Mouse (Mus musculus): Measurements from ENCODE around the gene March9. TPM values are rescaled to one million over a fixed set of nuclear protein-coding genes. Genes with fewer than 3 reads are reported as not detected.

March9 gene
- total and polyA plus RNA-seq, 3 experiments: 2.1 to 5.2 TPM; not detected in 1

DNA sequence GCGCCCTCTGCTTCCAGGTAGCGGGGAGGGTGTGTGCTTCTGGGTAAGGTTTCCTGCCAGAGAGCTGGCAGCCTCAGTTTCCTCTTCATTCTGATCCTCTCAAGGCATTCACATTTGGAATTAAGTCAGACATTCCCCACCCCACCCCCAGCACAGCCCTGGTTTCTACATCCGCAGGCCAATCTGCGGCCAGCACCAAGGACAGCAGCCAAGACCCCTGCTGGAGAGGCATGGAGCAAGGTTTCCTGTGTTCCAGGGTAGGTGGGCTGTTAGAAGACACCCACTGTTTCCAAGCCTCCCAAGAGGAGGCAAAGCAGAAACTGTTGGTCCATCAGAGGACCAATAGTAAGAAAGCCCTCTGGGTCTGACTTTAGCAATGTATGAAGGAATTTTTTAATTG, 5.3 kb downstream of the March9 start:
- peaks cover 2 to 12% of the 10 kb centered on the region in 2 experiments for H3K4me1 ChIP-seq (ENCODE audit: control insufficient read depth in 1 of 2, insufficient read depth in 2 of 2, low read length in 2 of 2)
- no peak overlapping the region for H3K4me3 ChIP-seq (ENCODE audit: control insufficient read depth in 1 of 2, insufficient read depth in 1 of 2, low read depth in 2 of 2, low read length in 2 of 2)
- TF ChIP-seq ZNF384 (IDR thresholded peaks at IDR 0.05; ENCODE audit: low read depth, low read length) (no peak), USF1 (IDR thresholded peaks at IDR 0.05; ENCODE audit: low read depth, low read length) (no peak), NELFE (IDR thresholded peaks at IDR 0.05; ENCODE audit: low read depth, low read length) (no peak), EP300 (IDR thresholded peaks at IDR 0.05; ENCODE audit: low read depth in 1 of 2, low read length in 2 of 2) (no peak), RAD21 (IDR thresholded peaks at IDR 0.05; ENCODE audit: low read depth, low read length) (no peak), ZKSCAN1 (IDR thresholded peaks at IDR 0.05; ENCODE audit: low read depth, low read length) (no peak), MEF2A (IDR thresholded peaks at IDR 0.05; ENCODE audit: extremely low read depth, insufficient replicate concordance, low read depth, low read length, poor library complexity, severe bottlenecking) (no peak), HCFC1 (IDR thresholded peaks at IDR 0.05; ENCODE audit: low read depth, low read length) (no peak), SMC3 (IDR thresholded peaks at IDR 0.05; ENCODE audit: low read depth, low read length) (no peak), GATA1 (IDR thresholded peaks at IDR 0.05; ENCODE audit: low read depth, low read length) (no peak), ZMIZ1 (IDR thresholded peaks at IDR 0.05; ENCODE audit: low read depth, low read length) (no peak), CHD1 (IDR thresholded peaks at IDR 0.05; ENCODE audit: low read depth, low read length) (no peak), MAX (IDR thresholded peaks at IDR 0.05; ENCODE audit: low read length) (no peak), POLR2AphosphoS5 (IDR thresholded peaks at IDR 0.05; ENCODE audit: borderline replicate concordance, low read depth, low read length) (no peak), MXI1 (IDR thresholded peaks at IDR 0.05; ENCODE audit: low read depth, low read length) (no peak), JUND (IDR thresholded peaks at IDR 0.05; ENCODE audit: low read depth, low read length) (no peak), TAL1 (IDR thresholded peaks at IDR 0.05; ENCODE audit: low read length) (no peak), SIN3A (IDR thresholded peaks at IDR 0.05; ENCODE audit: low read length) (no peak), TCF12 (IDR thresholded peaks at IDR 0.05; ENCODE audit: low read depth, low read length) (no peak), E2F4 (IDR thresholded peaks at IDR 0.05; ENCODE audit: borderline replicate concordance, low read depth, low read length) (no peak)
- no peak overlapping the region for H3K27ac ChIP-seq (ENCODE audit: control insufficient read depth, low read depth, low read length)
- H3K36me3 ChIP-seq (ENCODE audit: control insufficient read depth in 1 of 2, insufficient read depth in 2 of 2, low read length in 2 of 2): peaks cover 0 to 7% of the 10 kb centered on the region in 2 experiments; a peak in 2 of 4 replicates
- no peak overlapping the region for H3K9ac ChIP-seq (ENCODE audit: control insufficient read depth, low read depth, low read length, poor library complexity, severe bottlenecking)
- H3K9me3 ChIP-seq (replicated peaks; ENCODE audit: insufficient read depth, low read length): no peaks in the 10 kb centered on the region
- no peaks in the 10 kb centered on the region for H3K27me3 ChIP-seq (ENCODE audit: control insufficient read depth in 1 of 2, insufficient read depth in 2 of 2, low read length in 2 of 2)
- no peaks in the 10 kb centered on the region; the same call in 1 of the 2 replicates for H3K79me2 ChIP-seq (ENCODE audit: control insufficient read depth, insufficient read depth, low read length, poor library complexity)
- no peak for DNase-seq (ENCODE audit: low read depth, low spot score)

DNA sequence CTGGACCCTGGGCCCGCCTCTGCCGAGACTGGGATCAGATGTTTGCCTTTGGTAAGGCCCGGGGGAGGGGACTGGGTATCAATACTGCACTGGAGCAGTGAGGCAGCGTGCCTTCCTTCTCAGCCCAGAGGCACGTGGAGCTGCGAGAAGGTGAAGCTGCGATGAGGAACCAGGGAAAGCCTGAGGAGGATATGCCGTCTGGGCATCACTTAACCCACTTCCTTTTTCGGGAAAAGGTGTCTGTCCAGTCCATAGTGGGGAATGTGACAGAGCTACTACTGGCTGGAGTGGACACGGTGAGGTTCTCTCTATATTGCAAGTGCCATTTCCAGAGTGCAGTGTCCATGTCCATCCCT, 9.9 kb downstream of the March9 start:
- peaks cover 0 to 5% of the 10 kb centered on the region in 2 experiments; a peak in 2 of 4 replicates for H3K36me3 ChIP-seq (ENCODE audit: control insufficient read depth in 1 of 2, insufficient read depth in 2 of 2, low read length in 2 of 2)
- H3K79me2 ChIP-seq (ENCODE audit: control insufficient read depth, insufficient read depth, low read length, poor library complexity): no peaks in the 10 kb centered on the region
- TF ChIP-seq CHD2 (IDR thresholded peaks at IDR 0.05; ENCODE audit: low read length): no peak
- TF ChIP-seq CTCF (IDR thresholded peaks at IDR 0.05 in 2 of 3, conservative IDR thresholded peaks at IDR 0.05 in 1 of 3; ENCODE audit: control insufficient read depth in 1 of 3, insufficient read depth in 1 of 3, low read depth in 2 of 3, low read length in 3 of 3, poor library complexity in 1 of 3, severe bottlenecking in 1 of 3): no peak
- no peak for TF ChIP-seq POLR2A (IDR thresholded peaks at IDR 0.05; ENCODE audit: control insufficient read depth in 1 of 2, insufficient read depth in 1 of 2, low read depth in 1 of 2, low read length in 2 of 2, poor library complexity in 1 of 2)
- TF ChIP-seq MAX (IDR thresholded peaks at IDR 0.05; ENCODE audit: low read length): no peak
- no peak for TF ChIP-seq POLR2AphosphoS5 (IDR thresholded peaks at IDR 0.05; ENCODE audit: borderline replicate concordance, low read depth, low read length)
- no peak for TF ChIP-seq RCOR1 (IDR thresholded peaks at IDR 0.05; ENCODE audit: low read depth, low read length)
- TF ChIP-seq GATA1 (IDR thresholded peaks at IDR 0.05; ENCODE audit: low read depth, low read length): no peak
- no peak for TF ChIP-seq GABPA (IDR thresholded peaks at IDR 0.05; ENCODE audit: low read depth, low read length)
- TF ChIP-seq TBP (IDR thresholded peaks at IDR 0.05; ENCODE audit: low read depth, low read length): no peak
- no peak for TF ChIP-seq E2F4 (IDR thresholded peaks at IDR 0.05; ENCODE audit: borderline replicate concordance, low read depth, low read length)
- TF ChIP-seq ELF1 (IDR thresholded peaks at IDR 0.05; ENCODE audit: low read depth, low read length): no peak
- no peak for TF ChIP-seq TCF12 (IDR thresholded peaks at IDR 0.05; ENCODE audit: low read depth, low read length)
- no peak overlapping the region for H3K27ac ChIP-seq (ENCODE audit: control insufficient read depth, low read depth, low read length)
- no peak overlapping the region for H3K9ac ChIP-seq (ENCODE audit: control insufficient read depth, low read depth, low read length, poor library complexity, severe bottlenecking)
- H3K9me3 ChIP-seq (replicated peaks; ENCODE audit: insufficient read depth, low read length): no peaks in the 10 kb centered on the region
- no peak overlapping the region for H3K4me3 ChIP-seq (ENCODE audit: control insufficient read depth in 1 of 2, insufficient read depth in 1 of 2, low read depth in 2 of 2, low read length in 2 of 2)
- H3K27me3 ChIP-seq (ENCODE audit: control insufficient read depth in 1 of 2, insufficient read depth in 2 of 2, low read length in 2 of 2): no peaks in the 10 kb centered on the region
- no peak for DNase-seq (ENCODE audit: low read depth, low spot score)
- peaks cover 2 to 5% of the 10 kb centered on the region in 2 experiments for H3K4me1 ChIP-seq (ENCODE audit: control insufficient read depth in 1 of 2, insufficient read depth in 2 of 2, low read length in 2 of 2)
